2 mouse cellular contexts compared by ENCODE assay signal in the genomic region with DNA sequence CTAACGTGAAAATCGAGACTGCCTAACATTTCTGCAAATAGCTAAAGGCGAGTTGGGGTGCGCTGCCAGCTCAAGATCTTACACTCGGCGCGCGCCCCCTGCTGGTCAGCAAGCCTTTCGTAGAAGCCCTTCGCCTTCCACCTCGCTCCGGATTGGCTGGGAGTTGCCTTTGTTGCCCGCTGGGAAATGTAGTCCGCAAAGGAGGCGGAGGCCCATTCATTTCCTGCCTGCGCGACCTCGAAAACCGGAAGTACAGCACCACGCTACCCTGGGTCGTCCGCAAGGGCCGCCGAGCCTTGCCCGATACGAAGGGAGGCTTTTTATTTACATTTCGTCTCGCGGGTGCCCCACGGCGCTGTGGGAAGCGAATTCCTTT.
TF ChIP-seq lines count a peak whose summit lies in the region.

No protein-coding gene starts in this region.

TF ChIP-seq in C2C12, 6 proteins besides CTCF, POLR2A, EP300 and RAD21:
- TF ChIP-seq MYOD1 (IDR thresholded peaks at IDR 0.05; ENCODE audit: control insufficient read depth, insufficient read length, low read depth) (no peak), MYOG (IDR thresholded peaks at IDR 0.05; ENCODE audit: control insufficient read depth, extremely low read depth, insufficient read length) (no peak), FOSL1 (IDR thresholded peaks at IDR 0.05; ENCODE audit: insufficient read depth, low read length, poor library complexity, severe bottlenecking) (no peak), USF1 (IDR thresholded peaks at IDR 0.05; ENCODE audit: low read depth) (no peak), MAX (IDR thresholded peaks at IDR 0.05) (peak; percentile 85)
TF ChIP-seq in C2C12: peak in this region for 1.

TF ChIP-seq in myocyte, 11 proteins besides CTCF, POLR2A, EP300 and RAD21:
- TF ChIP-seq POLR2AphosphoS2 (IDR thresholded peaks at IDR 0.05; ENCODE audit: insufficient read length, low read depth) (peak; percentile 42), SRF (IDR thresholded peaks at IDR 0.05; ENCODE audit: control insufficient read depth, insufficient read length, low read depth) (peak; percentile 44), E2F4 (IDR thresholded peaks at IDR 0.05; ENCODE audit: insufficient read depth) (no peak)
